Mouse (Mus musculus) myocyte (in vitro differentiated cells): ENCODE measurements around the gene Ecsit.

Experiments used
- E2F4 ChIP-seq: IDR thresholded peaks from one replicate; pipeline ENCODE4 v1.6.1; 2011; ENCODE audit warnings: mild to moderate bottlenecking, control low read depth, moderate library complexity; ENCODE audit not compliant: insufficient read depth
- POLR2A ChIP-seq: IDR thresholded peaks from one replicate; pipeline ENCODE4 v1.6.1; 2011; ENCODE audit warnings: low read depth, mild to moderate bottlenecking, control low read depth, moderate library complexity; ENCODE audit not compliant: insufficient read length
- POLR2AphosphoS2 ChIP-seq: IDR thresholded peaks from one replicate; pipeline ENCODE4 v1.6.1; 2011; ENCODE audit warnings: low read depth, control low read depth; ENCODE audit not compliant: insufficient read length
- TCF12 ChIP-seq: IDR thresholded peaks from one replicate; pipeline ENCODE4 v1.6.1; 2011; ENCODE audit warnings: mild to moderate bottlenecking, control low read depth; ENCODE audit not compliant: poor library complexity, insufficient read depth, severe bottlenecking

DNA sequence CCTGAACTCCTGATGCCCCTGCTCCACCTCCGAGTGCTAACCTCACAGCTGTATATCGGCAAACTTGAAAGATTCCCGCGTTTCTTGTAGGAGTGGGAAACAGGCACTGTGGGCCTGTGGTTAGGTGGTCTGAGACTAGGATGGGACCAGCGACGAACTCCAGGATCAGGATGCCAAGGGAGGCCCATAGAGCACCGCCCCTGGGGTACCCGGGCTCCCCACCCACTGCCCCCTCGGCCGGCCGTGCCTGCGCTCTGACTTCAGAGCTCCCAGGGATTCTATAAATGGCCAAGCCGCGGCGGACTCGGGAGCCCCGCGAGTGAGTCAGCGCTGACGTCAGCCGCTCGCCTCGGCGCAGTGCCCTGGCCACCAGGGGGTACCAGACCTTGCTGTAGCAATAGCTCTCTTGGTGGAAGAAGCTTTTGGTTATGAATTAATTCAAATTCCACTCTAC lies 10.6 kb upstream of the Ecsit start:
- no peak for TF ChIP-seq TCF12
- no peak for TF ChIP-seq E2F4
- TF ChIP-seq POLR2A: no peak
- no peak for TF ChIP-seq POLR2AphosphoS2
